Mouse (Mus musculus) lung, adult 2 months (tissue): ENCODE data around the gene Vmn1r160. TPM values are rescaled to one million over a fixed set of nuclear protein-coding genes. Genes with fewer than 3 reads are reported as not detected.
"Not testable (repeated sequence)": the region's sequence is repeated elsewhere in the genome, so short reads cannot be mapped to it uniquely, and the experiment has no call there.

Source experiments
- DNase-seq: peaks from one replicate; pipeline ENCODE4 v3.0.0; 2022
- H3K4me1 ChIP-seq: fragments of 200-500 bp; 2 replicates; pipeline ENCODE4 v1.6.1; 2011; ENCODE audit warnings: low read length; ENCODE audit not compliant: control insufficient read depth, insufficient read depth
- H3K4me3 ChIP-seq: fragments of 200-500 bp; replicated peaks from 2 replicates; pipeline ENCODE3; 2011; ENCODE audit warnings: low read depth, mild to moderate bottlenecking, control low read depth, low read length; ENCODE audit errors: extremely low read depth
- WGBS: fragments of 180-500 bp; shearing (Covaris S2); methylation state at CpG from one replicate; pipeline ENCODE4 v1.1.7; 2018; 5-methylcytosine and 5-hydroxymethylcytosine counted together
- polyA plus RNA-seq: library from polyadenylated mRNA; depleted of rRNA; stranded (reverse); fragments of >200 nt; gene quantifications from 2 replicates; pipeline ENCODE4 v1.2.3, GENCODE M21; 2012; rRNA removed

Gene Vmn1r160
- polyA plus RNA-seq = not detected in 2 replicates

DNA sequence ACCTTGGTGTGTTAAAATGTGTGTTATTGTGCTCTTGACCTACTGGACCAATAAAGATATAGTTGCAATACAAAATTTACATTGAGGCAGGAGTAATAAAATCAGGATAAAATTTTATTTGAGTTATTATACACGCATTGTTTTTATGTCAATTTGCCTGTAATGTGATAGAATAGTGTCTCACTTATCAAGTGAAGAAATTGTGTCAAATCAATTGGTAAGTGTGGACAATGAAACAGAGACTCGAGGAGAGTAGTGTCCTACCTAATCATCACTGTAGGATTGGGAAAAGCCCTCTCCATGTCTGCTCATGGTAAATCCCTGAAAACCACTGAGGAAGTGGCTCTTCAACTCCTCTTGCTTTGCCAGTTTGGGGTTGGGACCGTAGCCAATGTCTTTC is at the start of gene Vmn1r160:
TSS of gene Vmn1r160 (plus strand) at position 301 of the 400 bp plus-strand sequence.
- not testable (repeated sequence) for DNase-seq, H3K4me3 ChIP-seq, H3K4me1 ChIP-seq
- WGBS = 26% methylated on average over 1 of the region's 3 CpGs

DNA sequence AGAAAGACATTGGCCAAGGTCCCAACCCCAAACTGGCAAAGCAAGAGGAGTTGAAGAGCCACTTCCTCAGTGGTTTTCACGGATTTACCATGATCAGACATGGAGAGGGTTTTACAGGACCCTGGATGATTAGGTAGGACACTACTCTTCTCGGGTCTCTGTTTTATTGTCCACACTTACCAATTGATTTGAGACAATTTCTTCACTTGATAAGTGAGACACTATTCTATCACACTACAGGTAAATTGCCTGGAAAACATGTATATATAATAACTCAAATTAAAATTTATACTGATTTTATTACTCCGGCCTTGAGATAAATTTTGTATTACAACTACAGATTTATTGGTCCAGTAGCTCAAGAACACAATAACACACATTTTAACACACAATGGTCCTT is 27.5 kb upstream of the Vmn1r160 start, which contains the start of gene Vmn1r159:
TSS of gene Vmn1r159 (minus strand) at position 101 of the 400 bp plus-strand sequence.
- H3K4me1 ChIP-seq, H3K4me3 ChIP-seq, DNase-seq: not testable (repeated sequence)
- 51% methylated on average over 3 of the region's 3 CpGs for whole genome bisulfite sequencing

Other genes starting within 250 kb of the Vmn1r160 start
- gene Vmn1r155, start 213.2 kb upstream of the Vmn1r160 start, polyA plus RNA-seq = not detected in 2 replicates
- gene Gm8693, start 178.9 kb upstream of the Vmn1r160 start, polyA plus RNA-seq = not detected in 2 replicates
- not detected in 2 replicates for gene Gm4567, start 151.5 kb upstream of the Vmn1r160 start, polyA plus RNA-seq
- gene Vmn1r157, start 109.5 kb upstream of the Vmn1r160 start, polyA plus RNA-seq = not detected in 2 replicates
- gene Vmn1r158, start 80.4 kb upstream of the Vmn1r160 start, polyA plus RNA-seq = not detected in 2 replicates
- gene Vmn1r159, start 27.6 kb upstream of the Vmn1r160 start, polyA plus RNA-seq = not detected in 2 replicates
- gene Gm4214, start 113.4 kb downstream of the Vmn1r160 start, polyA plus RNA-seq = not detected in 2 replicates
- gene Gm4216, start 148.7 kb downstream of the Vmn1r160 start, polyA plus RNA-seq = not detected in 2 replicates
- not detected in 2 replicates for gene Vmn1r163, start 184.3 kb downstream of the Vmn1r160 start, polyA plus RNA-seq
- gene Gm8720, start 196.2 kb downstream of the Vmn1r160 start, polyA plus RNA-seq = not detected in 2 replicates